Mouse (Mus musculus) C2C12 (cell line): Measurements from ENCODE around the gene Ccdc154.

Experiments used
- CEBPB ChIP-seq: IDR thresholded peaks from one replicate; pipeline ENCODE4 v1.6.1; 2011; ENCODE audit warnings: low read depth, mild to moderate bottlenecking, control low read depth, moderate library complexity
- CTCF ChIP-seq: IDR thresholded peaks from one replicate; pipeline ENCODE4 v1.5.1; 2011; ENCODE audit not compliant: control insufficient read depth, insufficient read depth, insufficient read length
- FOSL1 ChIP-seq: IDR thresholded peaks from one replicate; pipeline ENCODE4 v1.8.0; 2011; ENCODE audit warnings: mild to moderate bottlenecking, low read length; ENCODE audit not compliant: poor library complexity, insufficient read depth, severe bottlenecking
- MAX ChIP-seq: IDR thresholded peaks from one replicate; pipeline ENCODE4 v1.6.1; 2011; ENCODE audit warnings: mild to moderate bottlenecking, control low read depth
- MYOD1 ChIP-seq: IDR thresholded peaks from one replicate; pipeline ENCODE4 v1.6.1; 2011; ENCODE audit warnings: low read depth; ENCODE audit not compliant: control insufficient read depth, insufficient read length
- MYOG ChIP-seq: IDR thresholded peaks from one replicate; pipeline ENCODE4 v1.6.1; 2011; ENCODE audit not compliant: control insufficient read depth, insufficient read length; ENCODE audit errors: extremely low read depth
- USF1 ChIP-seq: IDR thresholded peaks from one replicate; pipeline ENCODE4 v1.6.1; 2011; ENCODE audit warnings: low read depth, mild to moderate bottlenecking, control low read depth, moderate library complexity

- TF ChIP-seq CTCF, result no peak
- peak; percentile 31 for TF ChIP-seq MAX
- no peak for TF ChIP-seq USF1
- TF ChIP-seq MYOG, result no peak
- TF ChIP-seq FOSL1, result no peak
- no peak for TF ChIP-seq CEBPB
- no peak for TF ChIP-seq MYOD1
Observed at GRCm38 (mm10) chr17:25188150-25189031, 26.1 kb downstream of the Ccdc154 start, which contains the start of gene Unkl.
